Mouse (Mus musculus) intestine, embryonic 15.5 days (tissue): ENCODE data around the gene Olfr1419. TPM values are rescaled to one million over a fixed set of nuclear protein-coding genes. Genes with fewer than 3 reads are reported as not detected.
"Not testable (repeated sequence)": the region's sequence is repeated elsewhere in the genome, so short reads cannot be mapped to it uniquely, and the experiment has no call there.

Source experiments
- ATAC-seq: fragments of 200-750 bp; cut with Nextera tagmentation; 2 replicates; pipeline ENCODE4 v1.8.0; 2017; ENCODE audit warnings: moderate TSS enrichment, moderate library complexity
- H3K27ac ChIP-seq: fragments of 300-500 bp; sonication (generic); 2 replicates; pipeline ENCODE4 v1.5.1; 2015; ENCODE audit warnings: mild to moderate bottlenecking, inconsistent platforms
- H3K27me3 ChIP-seq: fragments of 300-500 bp; sonication (generic); replicated peaks from 2 replicates; pipeline ENCODE4 v1.6.1; 2015; ENCODE audit warnings: inconsistent platforms
- H3K36me3 ChIP-seq: fragments of 300-500 bp; sonication (generic); 2 replicates; pipeline ENCODE4 v1.6.1; 2015; ENCODE audit warnings: inconsistent platforms
- H3K4me1 ChIP-seq: fragments of 300-500 bp; sonication (generic); replicated peaks from 2 replicates; pipeline ENCODE4 v1.6.1; 2015; ENCODE audit warnings: inconsistent platforms
- H3K4me2 ChIP-seq: fragments of 300-500 bp; sonication (generic); replicated peaks from 2 replicates; pipeline ENCODE4 v1.6.1; 2015; ENCODE audit warnings: mild to moderate bottlenecking, inconsistent platforms
- H3K4me3 ChIP-seq: fragments of 300-500 bp; sonication (generic); replicated peaks from 2 replicates; pipeline ENCODE4 v1.5.1; 2015; ENCODE audit warnings: inconsistent platforms
- H3K9ac ChIP-seq: fragments of 300-500 bp; sonication (generic); 2 replicates; pipeline ENCODE4 v1.6.1; 2015; ENCODE audit warnings: inconsistent platforms
- H3K9me3 ChIP-seq: fragments of 300-500 bp; sonication (generic); 2 replicates; pipeline ENCODE4 v1.6.1; 2016; ENCODE audit warnings: inconsistent platforms
- WGBS: fragments of 180-500 bp; shearing (Covaris S2); methylation state at CpG from one replicate; pipeline ENCODE4 v1.1.7; 2015; 5-methylcytosine and 5-hydroxymethylcytosine counted together
- polyA plus RNA-seq: library from polyadenylated mRNA; unstranded; fragments of >200 nt; fragmentation: Nextera tagmentation; extraction: Ambion mirVana; gene quantifications from 2 replicates; pipeline ENCODE4 v1.2.1, GENCODE M21; 2015

The Olfr1419 gene
- polyA plus RNA-seq, result not detected in 2 replicates

- H3K4me1 ChIP-seq, result no peaks in the 10 kb centered on the region
- no peak within 1 kb of the TSS for H3K27ac ChIP-seq
- no peaks in the 10 kb centered on the region for H3K27me3 ChIP-seq
- H3K9me3 ChIP-seq, result no peaks in the 10 kb centered on the region
- no peak within 1 kb of the TSS for H3K9ac ChIP-seq
- no peaks in the 10 kb centered on the region for H3K36me3 ChIP-seq
- 41% methylated on average over 1 of the region's 1 CpGs for WGBS
- no peak within 1 kb of the TSS for H3K4me3 ChIP-seq
- ATAC-seq, result no peak
- H3K4me2 ChIP-seq, result no peak within 1 kb of the TSS
These were observed at the start of gene Olfr1419 for GRCm38 (mm10) chr19:11875006-11875405. Gene Olfr1419, minus strand, starts transcription at chr19:11875106.

GRCm38 (mm10) chr19:11922515-11922914, 47.6 kb upstream of the Olfr1419 start:
- ATAC-seq, H3K27ac ChIP-seq, H3K9ac ChIP-seq, H3K9me3 ChIP-seq, H3K4me2 ChIP-seq, H3K4me1 ChIP-seq, H3K4me3 ChIP-seq, H3K27me3 ChIP-seq: not testable (repeated sequence)
- WGBS, result 95% methylated on average over 2 of the region's 2 CpGs
- peaks cover 28% of the 10 kb centered on the region for H3K36me3 ChIP-seq

- Histone ChIP-seq H3K4me3 (no peak overlapping the region), H3K27me3 (no peaks in the 10 kb centered on the region), H3K27ac (no peak overlapping the region), H3K36me3 (peaks cover 26% of the 10 kb centered on the region), H3K4me2 (no peak overlapping the region), H3K4me1 (no peaks in the 10 kb centered on the region), H3K9me3 (no peaks in the 10 kb centered on the region), H3K9ac (no peak overlapping the region)
- 97% methylated on average over 1 of the region's 1 CpGs for WGBS
- no peak for ATAC-seq
These were observed 47.2 kb upstream of the Olfr1419 start for GRCm38 (mm10) chr19:11922068-11922467.

GRCm38 (mm10) chr19:11915804-11916203, 40.9 kb upstream of the Olfr1419 start:
- Histone ChIP-seq H3K27ac (no peak overlapping the region), H3K36me3 (peaks cover 9% of the 10 kb centered on the region; the same call in 1 of the 2 replicates), H3K9me3 (no peaks in the 10 kb centered on the region), H3K4me2 (no peak overlapping the region), H3K27me3 (no peaks in the 10 kb centered on the region), H3K4me1 (0 out of 2 replicates have a peak, but pooled peaks cover 7% of the 10 kb centered on the region), H3K4me3 (no peak overlapping the region), H3K9ac (no peak overlapping the region)
- ATAC-seq, result no peak
- WGBS, result 41% methylated on average over 2 of the region's 2 CpGs

- 0 out of 2 replicates have a peak, but pooled peaks cover 7% of the 10 kb centered on the region for H3K4me1 ChIP-seq
- peak overlapping the region; percentile 64 for H3K4me2 ChIP-seq
- H3K9ac ChIP-seq, result peak overlapping the region; percentile 61
- peak; percentile 72 for ATAC-seq
- WGBS, result 0% methylated on average over 44 of the region's 54 CpGs
- no peaks in the 10 kb centered on the region for H3K27me3 ChIP-seq
- H3K4me3 ChIP-seq, result peak overlapping the region; percentile 54
- H3K27ac ChIP-seq, result peak overlapping the region; percentile 76
- H3K9me3 ChIP-seq, result no peaks in the 10 kb centered on the region
- H3K36me3 ChIP-seq, result no peaks in the 10 kb centered on the region
These were observed 37.7 kb upstream of the Olfr1419 start for GRCm38 (mm10) chr19:11912533-11913121.

- Histone ChIP-seq H3K4me1 (0 out of 2 replicates have a peak, but pooled peaks cover 7% of the 10 kb centered on the region), H3K36me3 (no peaks in the 10 kb centered on the region), H3K4me3 (peak within 1 kb of the TSS; percentile 54), H3K9me3 (no peaks in the 10 kb centered on the region), H3K9ac (peak within 1 kb of the TSS; percentile 61), H3K27ac (peak within 1 kb of the TSS; percentile 80), H3K27me3 (no peaks in the 10 kb centered on the region), H3K4me2 (peak within 1 kb of the TSS; percentile 64)
- under 1% methylated on average over 52 of the region's 53 CpGs for WGBS
- peak; percentile 98 for ATAC-seq
These were observed 37.2 kb upstream of the Olfr1419 start, which contains the start of gene Patl1 for GRCm38 (mm10) chr19:11912037-11912532. Gene Patl1, plus strand, starts transcription at chr19:11912399.

GRCm38 (mm10) chr19:11911603-11912002, 36.7 kb upstream of the Olfr1419 start:
- Histone ChIP-seq H3K4me2 (peak overlapping the region; percentile 64), H3K4me3 (peak overlapping the region; percentile 54), H3K27ac (peak overlapping the region; percentile 80), H3K36me3 (no peaks in the 10 kb centered on the region), H3K9me3 (no peaks in the 10 kb centered on the region), H3K4me1 (0 out of 2 replicates have a peak, but pooled peaks cover 7% of the 10 kb centered on the region), H3K9ac (peak overlapping the region; percentile 57), H3K27me3 (no peaks in the 10 kb centered on the region)
- WGBS, result 4% methylated on average over 17 of the region's 17 CpGs
- ATAC-seq, result peak; percentile 54

- Histone ChIP-seq H3K4me1 (0 out of 2 replicates have a peak, but pooled peaks cover 5% of the 10 kb centered on the region), H3K27ac (no peak overlapping the region), H3K4me2 (peak overlapping the region; percentile 64), H3K9me3 (no peaks in the 10 kb centered on the region), H3K9ac (no peak overlapping the region), H3K4me3 (no peak overlapping the region; the same call in 1 of the 2 replicates), H3K36me3 (no peaks in the 10 kb centered on the region), H3K27me3 (no peaks in the 10 kb centered on the region)
- 88% methylated on average over 5 of the region's 5 CpGs for WGBS
- no peak for ATAC-seq
These were observed 36.1 kb upstream of the Olfr1419 start for GRCm38 (mm10) chr19:11911021-11911420.

GRCm38 (mm10) chr19:11886265-11886664, 11.4 kb upstream of the Olfr1419 start, which contains the start of gene Olfr1420:
Gene Olfr1420, plus strand, starts transcription at chr19:11886565.
- ATAC-seq, result no peak
- WGBS, result 45% methylated on average over 1 of the region's 1 CpGs
- H3K27me3 ChIP-seq, result no peaks in the 10 kb centered on the region

GRCm38 (mm10) chr19:11878404-11878803, 3.5 kb upstream of the Olfr1419 start:
- 62% methylated on average over 22 of the region's 22 CpGs for WGBS
- H3K27me3 ChIP-seq, H3K4me2 ChIP-seq: not testable (repeated sequence)

More at GRCm38 (mm10) chr19:11886265-11886664, 11.4 kb upstream of the Olfr1419 start, which contains the start of gene Olfr1420:
- Histone ChIP-seq H3K9me3 (no peaks in the 10 kb centered on the region), H3K4me1 (no peaks in the 10 kb centered on the region), H3K27ac (no peak within 1 kb of the TSS), H3K4me2 (no peak within 1 kb of the TSS), H3K4me3 (no peak within 1 kb of the TSS), H3K36me3 (no peaks in the 10 kb centered on the region), H3K9ac (no peak within 1 kb of the TSS)

GRCm38 (mm10) chr19:11867837-11868236, 7.1 kb downstream of the Olfr1419 start:
- Histone ChIP-seq H3K4me1 (no peaks in the 10 kb centered on the region), H3K4me3 (no peak overlapping the region), H3K27ac (no peak overlapping the region), H3K9me3 (no peaks in the 10 kb centered on the region), H3K36me3 (no peaks in the 10 kb centered on the region), H3K27me3 (no peaks in the 10 kb centered on the region), H3K4me2 (no peak overlapping the region), H3K9ac (no peak overlapping the region)
- ATAC-seq, result no peak
- WGBS, result 83% methylated on average over 2 of the region's 2 CpGs

More at GRCm38 (mm10) chr19:11878404-11878803, 3.5 kb upstream of the Olfr1419 start:
- H3K9ac ChIP-seq, H3K27ac ChIP-seq, H3K4me1 ChIP-seq, H3K36me3 ChIP-seq, ATAC-seq, H3K9me3 ChIP-seq, H3K4me3 ChIP-seq: not testable (repeated sequence)

- H3K9me3 ChIP-seq, result no peaks in the 10 kb centered on the region
- no peaks in the 10 kb centered on the region for H3K4me1 ChIP-seq
- no peaks in the 10 kb centered on the region for H3K36me3 ChIP-seq
- H3K27ac ChIP-seq, result no peak within 1 kb of the TSS
- H3K4me2 ChIP-seq, result no peak within 1 kb of the TSS
- H3K4me3 ChIP-seq, result no peak within 1 kb of the TSS
- no peak within 1 kb of the TSS for H3K9ac ChIP-seq
- 98% methylated on average over 1 of the region's 1 CpGs for WGBS
- ATAC-seq, result no peak
- no peaks in the 10 kb centered on the region for H3K27me3 ChIP-seq
These were observed 13.9 kb downstream of the Olfr1419 start, which contains the start of gene Olfr1418 for GRCm38 (mm10) chr19:11860966-11861365. Gene Olfr1418, minus strand, starts transcription at chr19:11861066.
